ENCODE assay signal across 8 mouse cellular contexts in the genomic region with DNA sequence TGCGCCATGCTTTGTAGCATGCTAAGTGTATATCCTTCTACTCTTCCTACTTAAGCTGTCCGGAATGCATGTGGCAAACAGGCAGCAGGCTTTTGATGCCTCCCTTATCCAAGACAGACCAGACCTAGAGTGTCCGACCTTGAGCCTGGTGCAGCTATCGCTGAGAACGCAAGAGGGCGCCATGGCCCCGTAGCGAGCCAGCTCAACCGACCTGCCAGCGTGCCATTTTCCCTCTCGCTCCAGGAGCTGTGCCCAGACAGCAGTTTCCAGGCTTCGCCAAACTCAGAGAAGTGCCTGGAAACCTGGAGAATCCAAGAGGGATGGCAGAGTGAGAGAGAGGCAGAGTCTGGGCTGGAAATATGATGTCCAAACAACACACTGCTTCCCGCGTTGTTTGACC.
DNase-seq lines count a peak whose midpoint lies in the region; ATAC-seq lines count a peak whose summit lies in the region.

No protein-coding gene starts in this region.

- ATAC-seq in inflammation-experienced regulatory T-cells, adult 6 months: peak; percentile 48
- ATAC-seq in megakaryocyte progenitor cell, adult 5-6 weeks (replicated peaks; ENCODE audit: poor library complexity): peak; percentile 71

- intact Hi-C loops in gastrocnemius, postnatal 14 days (cut with DNase I; ENCODE audit: low total_unique reads): loop anchor here (5.0 kb wide), 2 partner anchors 242 to 282 kb away; a partner anchor contains a TSS

- peak; percentile 75 to 77 for DNase-seq in adrenal gland, adult 18-20 months (ENCODE audit: low spot score in 2 of 2)
- peak; percentile 93 for DNase-seq in embryo, embryonic 10.5 days (ENCODE audit: low spot score)
- peak; percentile 82 for DNase-seq in gastrocnemius, postnatal 14 days
- DNase-seq in left cerebral cortex, adult 9 months (ENCODE audit: low spot score in 2 of 2): peak; percentile 11 to 82
- peak; percentile 81 for DNase-seq in right cerebral cortex, postnatal 14 days
- DNase-seq in urinary bladder, postnatal 36 days (ENCODE audit: low spot score in 2 of 2): peak; percentile 80 to 83

Comparison
In these comparisons a context has a peak if more than half of its experiments do, and no peak if none do; other contexts are left out.
1. Peak in every context shown above with its lines: DNase-seq and ATAC-seq.